Mouse (Mus musculus) midbrain, embryonic 16.5 days (tissue): Measurements from ENCODE around the gene Sox6. TPM values are rescaled to one million over a fixed set of nuclear protein-coding genes. Genes with fewer than 3 reads are reported as not detected.

Experiments
- ATAC-seq: fragments of 200-750 bp; cut with Nextera tagmentation; 2 replicates; pipeline ENCODE4 v1.8.0; 2017; ENCODE audit warnings: moderate TSS enrichment
- H3K27ac ChIP-seq: fragments of 300-500 bp; sonication (generic); 2 replicates; pipeline ENCODE4 v1.5.1; 2014; ENCODE audit warnings: mild to moderate bottlenecking, low read length, mixed read lengths
- H3K27me3 ChIP-seq: fragments of 300-500 bp; sonication (generic); 2 replicates; pipeline ENCODE4 v1.6.1; 2014; ENCODE audit warnings: low read depth, low read length, mixed read lengths; ENCODE audit not compliant: control insufficient read depth, insufficient read depth
- H3K36me3 ChIP-seq: fragments of 300-500 bp; sonication (generic); 2 replicates; pipeline ENCODE4 v1.6.1; 2014; ENCODE audit warnings: mild to moderate bottlenecking, low read length, moderate library complexity, mixed read lengths; ENCODE audit not compliant: control insufficient read depth, insufficient read depth
- H3K4me1 ChIP-seq: fragments of 300-500 bp; sonication (generic); 2 replicates; pipeline ENCODE4 v1.6.1; 2014; ENCODE audit warnings: mild to moderate bottlenecking, low read length, mixed read lengths; ENCODE audit not compliant: control insufficient read depth, insufficient read depth
- H3K4me2 ChIP-seq: fragments of 300-500 bp; sonication (generic); 2 replicates; pipeline ENCODE4 v1.6.1; 2014; ENCODE audit warnings: mild to moderate bottlenecking, low read length, mixed read lengths
- H3K4me3 ChIP-seq: fragments of 300-500 bp; sonication (generic); 2 replicates; pipeline ENCODE4 v1.5.1; 2014; ENCODE audit warnings: low read depth, mild to moderate bottlenecking, low read length, moderate library complexity, mixed read lengths
- H3K9ac ChIP-seq: fragments of 300-500 bp; sonication (generic); 2 replicates; pipeline ENCODE4 v1.6.1; 2014; ENCODE audit warnings: low read depth, low read length, mixed read lengths
- H3K9me3 ChIP-seq: fragments of 300-500 bp; sonication (generic); replicated peaks from 2 replicates; pipeline ENCODE4 v1.6.1; 2014; ENCODE audit warnings: mild to moderate bottlenecking, low read length, mixed read lengths; ENCODE audit not compliant: control insufficient read depth, poor library complexity, severe bottlenecking
- WGBS: fragments of 180-500 bp; shearing (Covaris S2); extraction: QIAGEN DNeasy Blood & Tissue Kit; methylation state at CpG from one replicate; pipeline ENCODE4 v1.1.7; 2014; 5-methylcytosine and 5-hydroxymethylcytosine counted together
- polyA plus RNA-seq: library from polyadenylated mRNA; unstranded; fragments of >200 nt; fragmentation: Nextera tagmentation; extraction: Ambion mirVana; gene quantifications from 2 replicates; pipeline ENCODE4 v1.2.1, GENCODE M21; 2015

Sox6 gene
- polyA plus RNA-seq, 1 experiment from 2014 or later: 47.2 TPM

DNA sequence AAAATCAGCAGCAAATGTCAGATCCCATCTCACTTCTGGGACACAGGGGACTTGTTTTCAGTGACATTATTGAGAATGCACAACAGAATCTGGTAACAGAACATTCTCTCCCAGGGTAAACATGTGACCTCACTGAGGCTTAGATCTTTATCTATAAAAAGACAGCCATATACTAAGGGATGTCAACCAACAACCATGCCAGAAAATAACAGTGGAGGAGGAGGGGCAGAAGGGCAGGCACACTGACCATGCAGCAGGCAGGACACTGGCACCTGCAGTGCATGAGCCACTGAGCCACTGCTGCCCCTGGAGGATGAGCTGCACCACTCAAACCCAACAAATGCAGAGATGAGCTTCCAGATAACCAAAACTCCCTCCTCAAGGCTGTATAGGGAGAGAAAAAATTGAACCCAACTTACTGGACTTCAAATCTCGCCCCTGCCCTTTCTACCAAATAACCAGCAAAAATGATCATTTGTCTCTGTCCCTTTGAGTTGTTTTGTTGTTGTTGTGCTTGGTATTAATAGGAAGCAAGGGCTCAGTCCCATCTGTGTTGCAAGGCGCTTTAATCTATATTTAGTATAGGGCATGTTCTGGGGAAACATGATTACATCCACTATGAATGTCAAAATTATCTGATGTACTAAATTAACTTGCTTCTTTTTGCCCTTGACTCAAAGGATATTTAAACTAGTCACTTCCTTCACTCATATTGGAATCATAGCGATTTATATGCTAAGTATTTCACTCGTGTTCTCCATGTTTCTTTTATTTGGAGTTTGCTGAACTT is 492.8 kb downstream of the Sox6 start:
- Histone ChIP-seq H3K4me2 (no peak overlapping the region), H3K4me3 (no peak overlapping the region), H3K9ac (no peak overlapping the region), H3K27me3 (no peaks in the 10 kb centered on the region), H3K4me1 (no peaks in the 10 kb centered on the region), H3K27ac (no peak overlapping the region), H3K36me3 (no peaks in the 10 kb centered on the region), H3K9me3 (no peaks in the 10 kb centered on the region)
- no peak for ATAC-seq
- WGBS: 93% methylated on average over 4 of the region's 4 CpGs

DNA sequence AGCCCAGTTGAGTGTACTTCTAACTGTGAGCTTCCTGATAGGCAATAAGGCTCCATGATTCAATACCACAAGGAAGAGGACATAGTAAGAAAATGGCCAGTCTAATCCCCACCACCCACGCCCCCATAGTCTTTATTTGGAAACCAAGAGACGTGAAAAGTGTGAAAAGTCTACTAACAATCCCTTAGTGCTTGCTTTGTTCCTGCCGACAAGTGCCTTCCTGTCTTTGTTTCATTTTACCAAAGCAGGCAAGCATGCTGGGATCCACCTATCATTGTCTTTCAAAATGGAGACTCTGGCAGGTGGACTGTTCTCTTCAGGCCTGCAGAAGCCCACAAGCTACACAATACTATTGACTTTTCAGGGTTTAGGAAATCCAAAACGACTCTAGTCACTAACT is 495.0 kb downstream of the Sox6 start:
- 47% methylated on average over 4 of the region's 4 CpGs for WGBS
- no peaks in the 10 kb centered on the region for H3K4me1 ChIP-seq
- no peaks in the 10 kb centered on the region for H3K27me3 ChIP-seq
- no peak for ATAC-seq
- no peak overlapping the region for H3K9ac ChIP-seq
- no peaks in the 10 kb centered on the region for H3K36me3 ChIP-seq
- H3K9me3 ChIP-seq: no peaks in the 10 kb centered on the region
- H3K27ac ChIP-seq: no peak overlapping the region
- H3K4me3 ChIP-seq: no peak overlapping the region
- no peak overlapping the region for H3K4me2 ChIP-seq

DNA sequence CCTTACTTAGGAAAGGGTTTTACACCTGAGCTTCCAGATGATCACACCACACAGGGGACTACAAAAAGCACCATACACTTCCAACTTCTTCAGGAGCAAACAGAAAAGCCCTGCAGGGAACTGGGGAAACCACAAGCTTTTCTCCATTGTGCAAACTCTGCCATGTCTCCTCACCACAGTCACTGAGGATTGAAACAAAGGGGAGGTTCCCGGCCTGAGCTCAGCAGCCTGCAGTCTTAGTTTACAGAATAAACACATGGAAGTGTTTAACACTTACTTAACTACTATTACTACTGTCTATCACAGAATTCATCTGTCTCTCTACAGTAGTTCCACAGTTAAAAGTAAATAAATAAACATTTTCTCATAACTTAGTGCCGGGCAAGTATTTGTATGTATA is 498.3 kb downstream of the Sox6 start:
- 54% methylated on average over 2 of the region's 2 CpGs for WGBS

DNA sequence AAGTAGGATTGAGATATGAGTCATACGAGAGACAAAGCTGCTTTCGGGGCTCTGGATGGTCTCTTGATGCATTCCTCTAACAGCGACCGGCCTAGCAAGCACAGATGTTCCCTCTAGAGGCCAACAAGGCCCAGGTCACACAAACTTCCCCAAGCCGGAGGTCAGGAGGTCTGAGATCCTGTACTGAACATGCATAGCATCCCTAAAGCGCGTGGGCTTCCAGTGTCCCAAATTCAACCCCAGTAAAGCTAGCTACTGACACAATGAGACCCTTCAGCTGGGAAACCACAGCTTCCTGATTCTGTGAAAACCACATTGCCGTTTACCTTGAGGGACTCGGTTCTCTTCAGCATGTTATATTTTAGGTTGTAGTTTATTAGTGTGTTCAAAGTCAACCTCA is 499.6 kb downstream of the Sox6 start:
- H3K27me3 ChIP-seq: no peaks in the 10 kb centered on the region
- H3K27ac ChIP-seq: no peak overlapping the region
- no peaks in the 10 kb centered on the region for H3K9me3 ChIP-seq
- WGBS: 91% methylated on average over 9 of the region's 9 CpGs
- H3K4me3 ChIP-seq: no peak overlapping the region
- H3K36me3 ChIP-seq: no peaks in the 10 kb centered on the region
- H3K4me2 ChIP-seq: no peak overlapping the region
- H3K4me1 ChIP-seq: no peaks in the 10 kb centered on the region
- H3K9ac ChIP-seq: no peak overlapping the region
- ATAC-seq: no peak

More for the DNA sequence above, 498.3 kb downstream of the Sox6 start:
- no peak overlapping the region for H3K27ac ChIP-seq
- ATAC-seq: no peak
- H3K4me3 ChIP-seq: no peak overlapping the region
- H3K4me2 ChIP-seq: no peak overlapping the region
- no peak overlapping the region for H3K9ac ChIP-seq
- no peaks in the 10 kb centered on the region for H3K36me3 ChIP-seq
- H3K4me1 ChIP-seq: no peaks in the 10 kb centered on the region
- H3K9me3 ChIP-seq: no peaks in the 10 kb centered on the region
- H3K27me3 ChIP-seq: no peaks in the 10 kb centered on the region

DNA sequence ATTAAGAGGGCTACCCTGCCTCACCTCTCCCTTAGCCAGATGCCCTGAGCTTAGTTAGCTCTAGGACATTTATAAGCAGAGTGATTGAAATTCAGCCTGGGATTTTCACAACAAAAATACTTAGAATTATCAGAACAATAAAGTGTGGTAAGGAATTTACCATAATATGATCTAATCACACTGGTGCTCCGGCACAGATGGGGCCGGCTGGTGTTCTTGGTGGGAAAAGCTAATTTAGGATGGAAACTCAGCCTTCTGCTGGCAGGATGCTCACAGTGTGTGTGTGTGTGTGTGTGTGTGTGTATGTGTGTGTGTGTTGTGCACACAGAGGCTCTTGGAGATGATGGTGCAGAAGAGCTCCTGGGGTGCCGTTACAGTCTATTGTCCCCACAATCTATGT is 501.0 kb downstream of the Sox6 start:
- WGBS: 70% methylated on average over 3 of the region's 3 CpGs
- ATAC-seq: no peak
- no peaks in the 10 kb centered on the region for H3K27me3 ChIP-seq

DNA sequence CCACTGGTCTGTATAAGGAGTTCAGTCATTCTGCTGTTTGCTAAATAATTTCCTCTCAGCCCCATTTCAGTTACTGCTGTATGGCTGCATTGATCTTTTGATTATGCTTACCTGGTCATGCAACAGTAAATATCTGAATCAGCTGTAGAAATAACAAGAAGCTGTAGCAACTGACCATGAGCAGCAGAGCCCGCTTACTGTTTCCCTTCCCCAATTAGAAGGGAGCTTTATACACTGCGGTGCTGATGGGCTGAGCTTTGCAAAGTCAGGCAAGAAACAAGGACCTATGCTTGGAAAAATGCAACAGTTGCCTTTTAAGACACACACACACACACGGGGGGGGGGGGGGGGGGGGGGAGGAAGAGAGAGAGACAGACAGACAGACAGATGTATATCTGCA is 502.1 kb downstream of the Sox6 start:
- 81% methylated on average over 2 of the region's 3 CpGs for WGBS
- Histone ChIP-seq H3K27me3 (no peaks in the 10 kb centered on the region), H3K9ac (no peak overlapping the region), H3K4me3 (no peak overlapping the region), H3K4me2 (no peak overlapping the region), H3K4me1 (no peaks in the 10 kb centered on the region), H3K36me3 (no peaks in the 10 kb centered on the region), H3K9me3 (no peaks in the 10 kb centered on the region), H3K27ac (no peak overlapping the region)
- no peak for ATAC-seq

More for the DNA sequence above, 501.0 kb downstream of the Sox6 start:
- Histone ChIP-seq H3K4me3 (no peak overlapping the region), H3K36me3 (no peaks in the 10 kb centered on the region), H3K4me1 (no peaks in the 10 kb centered on the region), H3K27ac (no peak overlapping the region), H3K4me2 (no peak overlapping the region), H3K9ac (no peak overlapping the region), H3K9me3 (no peaks in the 10 kb centered on the region)

DNA sequence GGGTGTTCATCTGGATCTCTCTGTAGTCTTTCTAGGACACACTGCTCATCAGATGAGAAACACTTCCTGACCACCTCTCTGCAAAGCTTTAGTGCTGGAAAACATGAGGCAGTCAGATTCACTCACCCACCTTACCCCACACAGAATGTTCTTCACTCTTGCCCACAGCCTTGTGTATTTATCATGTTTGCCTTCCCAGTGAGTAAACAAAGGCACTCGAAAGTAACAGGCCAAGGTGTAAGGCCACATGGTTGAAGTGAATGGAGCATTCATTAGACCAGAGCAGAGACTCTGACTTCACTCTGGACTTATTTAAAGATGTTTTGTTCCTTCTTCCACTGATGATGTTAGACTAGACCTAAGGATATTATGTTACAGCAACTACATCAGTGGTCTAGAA is 506.7 kb downstream of the Sox6 start:
- WGBS: 87% methylated on average over 1 of the region's 1 CpGs
- no peak overlapping the region for H3K27ac ChIP-seq
- no peaks in the 10 kb centered on the region for H3K9me3 ChIP-seq
- no peak overlapping the region for H3K9ac ChIP-seq
- no peak for ATAC-seq
- no peaks in the 10 kb centered on the region for H3K4me1 ChIP-seq
- no peaks in the 10 kb centered on the region for H3K27me3 ChIP-seq
- H3K4me2 ChIP-seq: no peak overlapping the region
- no peaks in the 10 kb centered on the region for H3K36me3 ChIP-seq
- H3K4me3 ChIP-seq: no peak overlapping the region

DNA sequence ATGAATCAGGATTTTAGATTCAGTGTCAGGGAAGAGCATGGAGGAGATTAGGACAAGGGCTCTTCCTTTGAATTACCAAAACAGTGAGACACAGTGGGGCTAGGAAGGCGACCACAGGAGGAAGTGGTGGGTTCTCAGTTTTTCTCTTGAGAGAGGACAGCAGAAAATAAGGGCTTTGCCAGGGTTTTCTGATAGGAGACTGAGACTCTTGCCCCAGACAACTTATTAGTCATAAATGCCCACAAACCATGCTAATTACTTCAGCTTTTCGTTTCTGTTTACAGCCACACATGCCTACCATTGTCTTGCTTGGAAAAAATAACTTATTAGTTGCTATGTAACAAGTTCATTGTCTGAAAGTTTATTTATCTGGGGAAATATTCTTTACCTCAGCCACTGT is 507.4 kb downstream of the Sox6 start:
- no peaks in the 10 kb centered on the region for H3K27me3 ChIP-seq
- no peaks in the 10 kb centered on the region for H3K36me3 ChIP-seq
- H3K4me3 ChIP-seq: no peak overlapping the region
- no peak overlapping the region for H3K27ac ChIP-seq
- H3K9ac ChIP-seq: no peak overlapping the region
- no peak overlapping the region for H3K4me2 ChIP-seq
- no peak for ATAC-seq
- no peaks in the 10 kb centered on the region for H3K9me3 ChIP-seq
- WGBS: 69% methylated on average over 2 of the region's 2 CpGs
- H3K4me1 ChIP-seq: peaks cover 4% of the 10 kb centered on the region

DNA sequence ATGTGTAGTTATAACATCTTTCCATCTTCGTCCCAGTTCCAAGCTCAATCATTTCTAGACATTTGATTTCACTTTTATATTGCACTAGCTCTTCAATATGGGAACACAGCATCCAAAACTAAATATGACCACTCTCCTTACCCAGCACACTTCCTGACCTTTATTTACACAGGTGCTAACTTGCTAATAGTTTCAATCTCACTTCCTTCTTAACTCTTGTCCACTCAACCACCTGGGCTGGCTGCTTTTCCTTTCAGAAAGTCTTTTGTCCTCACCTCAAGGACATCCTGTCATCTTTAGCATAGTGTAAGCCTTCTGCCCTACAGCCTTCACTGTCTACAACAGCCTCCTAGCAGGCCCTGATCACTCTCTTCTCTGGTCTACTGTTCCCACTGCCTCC is 520.9 kb downstream of the Sox6 start:
- WGBS: 93% methylated on average over 1 of the region's 1 CpGs

More for the DNA sequence above, 520.9 kb downstream of the Sox6 start:
- Histone ChIP-seq H3K27ac (no peak overlapping the region), H3K36me3 (no peaks in the 10 kb centered on the region), H3K4me1 (peaks cover 8% of the 10 kb centered on the region), H3K4me3 (no peak overlapping the region), H3K9me3 (no peaks in the 10 kb centered on the region), H3K27me3 (no peaks in the 10 kb centered on the region), H3K4me2 (no peak overlapping the region), H3K9ac (no peak overlapping the region)
- ATAC-seq: no peak
